Mouse (Mus musculus) heart, embryonic 16.5 days (tissue): Measurements from ENCODE around the gene Daxx. TPM values are rescaled to one million over a fixed set of nuclear protein-coding genes. Genes with fewer than 3 reads are reported as not detected.

Source experiments
- ATAC-seq: fragments of 200-750 bp; cut with Nextera tagmentation; replicated peaks from 2 replicates; pipeline ENCODE4 v1.8.0; 2017; ENCODE audit warnings: moderate number of reproducible peaks; ENCODE audit not compliant: insufficient read depth, low FRiP score; ENCODE audit errors: extremely low read depth
- H3K27ac ChIP-seq: fragments of 300-500 bp; sonication (generic); 2 replicates; pipeline ENCODE4 v1.5.1; 2014; ENCODE audit warnings: mild to moderate bottlenecking, low read length, control low read depth, moderate library complexity
- H3K27me3 ChIP-seq: fragments of 300-500 bp; sonication (generic); 2 replicates; pipeline ENCODE4 v1.6.1; 2014; ENCODE audit warnings: low read length, mixed read lengths; ENCODE audit not compliant: control insufficient read depth, insufficient read depth
- H3K36me3 ChIP-seq: fragments of 300-500 bp; sonication (generic); 2 replicates; pipeline ENCODE4 v1.6.1; 2014; ENCODE audit not compliant: control insufficient read depth, insufficient read depth
- H3K4me1 ChIP-seq: fragments of 300-500 bp; sonication (generic); 2 replicates; pipeline ENCODE4 v1.6.1; 2014; ENCODE audit warnings: low read length, mixed read lengths; ENCODE audit not compliant: control insufficient read depth, insufficient read depth
- H3K4me2 ChIP-seq: fragments of 300-500 bp; sonication (generic); 2 replicates; pipeline ENCODE4 v1.6.1; 2014; ENCODE audit warnings: low read depth, mild to moderate bottlenecking, control low read depth, low read length
- H3K4me3 ChIP-seq: fragments of 300-500 bp; sonication (generic); 2 replicates; pipeline ENCODE4 v1.5.1; 2014; ENCODE audit warnings: mild to moderate bottlenecking, control low read depth, low read length
- H3K9ac ChIP-seq: fragments of 300-500 bp; sonication (generic); 2 replicates; pipeline ENCODE4 v1.6.1; 2014; ENCODE audit warnings: low read length, control low read depth
- H3K9me3 ChIP-seq: fragments of 300-500 bp; sonication (generic); replicated peaks from 2 replicates; pipeline ENCODE4 v1.6.1; 2016; ENCODE audit warnings: low read length; ENCODE audit not compliant: control insufficient read depth
- WGBS: fragments of 180-500 bp; shearing (Covaris S2); extraction: QIAGEN DNeasy Blood & Tissue Kit; methylation state at CpG from one replicate; pipeline ENCODE4 v1.1.7; 2014; 5-methylcytosine and 5-hydroxymethylcytosine counted together
- polyA plus RNA-seq: library from polyadenylated mRNA; unstranded; fragments of >200 nt; fragmentation: Nextera tagmentation; extraction: Ambion mirVana; gene quantifications from 2 replicates; pipeline ENCODE4 v1.2.1, GENCODE M21; 2015

The Daxx gene
- polyA plus RNA-seq, 1 experiment from 2014 or later = 39.4 TPM

DNA sequence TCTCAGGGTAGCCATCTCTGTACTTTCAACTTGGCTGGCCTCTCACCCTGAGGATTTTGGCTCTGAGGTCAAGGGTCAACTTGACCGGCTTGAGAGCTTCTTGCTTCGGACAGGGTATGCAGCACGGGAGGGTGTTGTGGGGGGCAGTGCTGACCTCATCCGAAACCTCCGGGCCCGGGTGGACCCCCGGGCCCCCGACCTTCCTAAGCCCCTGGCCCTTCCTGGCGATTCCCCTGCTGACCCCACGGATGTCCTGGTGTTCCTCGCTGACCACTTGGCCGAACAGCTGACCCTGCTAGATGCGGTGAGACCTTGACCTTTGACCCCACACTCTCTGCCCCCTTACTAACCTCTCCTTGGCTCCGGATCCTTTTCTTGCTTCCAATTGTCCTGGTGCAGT lies 23.2 kb downstream of the Daxx start:
- peaks cover 16% of the 10 kb centered on the region for H3K4me1 ChIP-seq
- no peak overlapping the region for H3K4me2 ChIP-seq
- no peak overlapping the region for H3K9ac ChIP-seq
- no peak for ATAC-seq
- H3K4me3 ChIP-seq = no peak overlapping the region
- WGBS = 92% methylated on average over 14 of the region's 14 CpGs
- no peaks in the 10 kb centered on the region for H3K27me3 ChIP-seq
- H3K9me3 ChIP-seq = no peaks in the 10 kb centered on the region
- peaks cover 23% of the 10 kb centered on the region for H3K36me3 ChIP-seq
- no peak overlapping the region for H3K27ac ChIP-seq

DNA sequence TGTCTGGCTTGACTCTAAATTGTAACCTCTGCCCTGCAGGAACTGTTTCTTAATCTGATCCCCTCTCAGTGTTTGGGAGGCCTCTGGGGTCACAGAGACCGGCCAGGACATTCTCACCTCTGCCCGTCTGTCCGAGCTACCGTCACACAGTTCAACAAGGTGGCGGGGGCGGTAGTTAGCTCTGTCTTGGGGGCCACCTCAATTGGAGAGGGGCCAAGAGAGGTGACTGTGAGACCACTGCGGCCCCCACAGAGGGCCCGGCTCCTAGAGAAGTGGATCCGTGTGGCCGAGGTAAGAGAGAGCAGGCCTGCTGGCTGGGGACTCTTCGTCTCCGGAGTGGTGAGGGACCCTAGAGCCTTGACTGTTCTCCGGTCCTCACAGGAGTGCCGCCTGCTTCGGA lies 23.8 kb downstream of the Daxx start:
- ATAC-seq = no peak
- Histone ChIP-seq H3K9ac (no peak overlapping the region), H3K36me3 (peaks cover 23% of the 10 kb centered on the region)

DNA sequence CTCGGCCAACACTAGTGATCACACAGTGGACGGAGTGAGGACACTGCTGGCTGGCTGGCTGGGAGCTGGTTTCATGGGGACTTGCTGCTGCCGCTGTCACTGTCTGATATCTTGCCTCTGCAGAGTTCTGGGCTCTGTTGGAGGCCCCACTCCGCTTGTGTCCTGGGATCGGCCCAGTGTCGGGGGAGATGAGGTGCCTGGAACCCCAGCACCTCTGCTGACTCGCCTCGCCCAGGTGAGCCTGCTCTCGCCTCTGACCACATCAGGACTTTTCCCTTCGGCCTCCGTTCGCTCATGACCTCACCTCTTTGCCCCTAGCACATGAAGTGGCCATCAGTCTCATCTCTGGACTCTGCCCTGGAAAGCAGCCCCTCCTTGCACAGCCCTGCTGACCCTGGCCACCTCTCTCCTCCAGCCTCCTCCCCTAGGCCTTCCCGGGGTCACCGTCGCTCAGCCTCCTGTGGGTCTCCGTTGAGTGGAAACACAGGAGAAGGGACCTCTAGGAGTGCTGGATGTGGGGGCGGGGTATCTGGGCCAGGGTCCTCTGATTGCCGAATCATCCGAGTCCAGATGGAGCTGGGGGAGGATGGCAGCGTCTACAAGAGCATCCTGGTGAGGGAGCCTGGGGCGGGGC lies 26.3 kb downstream of the Daxx start:
- Histone ChIP-seq H3K36me3 (peaks cover 23% of the 10 kb centered on the region), H3K27ac (no peak overlapping the region), H3K9me3 (no peaks in the 10 kb centered on the region), H3K27me3 (no peaks in the 10 kb centered on the region), H3K4me1 (peaks cover 15% of the 10 kb centered on the region), H3K9ac (no peak overlapping the region), H3K4me3 (no peak overlapping the region), H3K4me2 (no peak overlapping the region)
- ATAC-seq = no peak
- WGBS = 86% methylated on average over 21 of the region's 21 CpGs

More for the DNA sequence above, 23.8 kb downstream of the Daxx start:
- no peak overlapping the region for H3K27ac ChIP-seq
- no peak overlapping the region for H3K4me2 ChIP-seq
- 91% methylated on average over 15 of the region's 15 CpGs for WGBS
- no peaks in the 10 kb centered on the region for H3K27me3 ChIP-seq
- H3K4me1 ChIP-seq = peaks cover 16% of the 10 kb centered on the region
- no peaks in the 10 kb centered on the region for H3K9me3 ChIP-seq
- no peak overlapping the region for H3K4me3 ChIP-seq

DNA sequence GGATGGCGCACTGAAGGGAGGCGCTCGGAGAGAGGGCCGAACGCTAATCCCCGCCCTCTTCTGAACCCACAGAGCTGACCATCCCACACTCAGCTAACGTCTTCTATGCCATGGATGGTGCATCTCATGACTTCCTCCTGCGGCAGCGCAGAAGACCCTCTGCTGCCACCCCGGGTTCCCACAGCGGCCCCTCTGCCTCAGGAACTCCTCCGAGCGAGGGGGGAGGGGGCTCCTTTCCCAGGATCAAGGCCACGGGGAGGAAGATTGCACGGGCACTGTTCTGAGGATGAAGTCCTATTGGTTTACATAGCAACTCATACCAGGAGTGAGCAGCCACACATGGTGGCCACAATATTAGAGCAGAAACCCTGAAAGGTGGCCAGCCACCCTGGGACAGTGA lies 27.8 kb downstream of the Daxx start:
- H3K4me2 ChIP-seq = no peak overlapping the region
- H3K9me3 ChIP-seq = no peaks in the 10 kb centered on the region
- no peak overlapping the region for H3K27ac ChIP-seq
- no peak for ATAC-seq
- H3K4me1 ChIP-seq = peaks cover 15% of the 10 kb centered on the region
- no peak overlapping the region for H3K9ac ChIP-seq
- no peak overlapping the region for H3K4me3 ChIP-seq
- no peaks in the 10 kb centered on the region for H3K27me3 ChIP-seq
- WGBS = 79% methylated on average over 15 of the region's 15 CpGs
- H3K36me3 ChIP-seq = peaks cover 23% of the 10 kb centered on the region

DNA sequence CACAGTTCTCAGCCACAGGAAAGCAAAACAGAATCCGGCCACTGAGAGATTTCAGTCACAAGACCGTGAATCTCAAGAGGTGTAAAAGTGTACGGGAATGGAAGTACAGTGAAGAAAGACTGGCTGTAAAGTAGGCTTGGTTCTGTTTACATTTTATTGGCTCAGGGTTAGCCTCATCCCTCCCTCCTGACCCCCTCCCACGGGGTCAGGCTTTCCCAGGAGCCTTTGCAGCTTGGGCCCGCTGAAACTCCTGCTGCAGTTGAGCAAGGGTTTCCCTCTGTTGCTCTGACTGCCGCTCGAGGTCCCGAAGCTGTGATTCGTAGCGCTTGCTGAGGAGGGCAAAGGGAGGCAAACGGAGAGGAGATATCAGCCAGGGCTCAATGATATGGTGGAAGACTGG lies 29.6 kb downstream of the Daxx start:
- Histone ChIP-seq H3K9me3 (no peaks in the 10 kb centered on the region), H3K4me2 (no peak overlapping the region), H3K27ac (no peak overlapping the region), H3K9ac (no peak overlapping the region), H3K36me3 (peaks cover 20% of the 10 kb centered on the region), H3K27me3 (no peaks in the 10 kb centered on the region), H3K4me3 (no peak overlapping the region), H3K4me1 (peaks cover 15% of the 10 kb centered on the region)
- no peak for ATAC-seq
- 78% methylated on average over 11 of the region's 11 CpGs for WGBS

DNA sequence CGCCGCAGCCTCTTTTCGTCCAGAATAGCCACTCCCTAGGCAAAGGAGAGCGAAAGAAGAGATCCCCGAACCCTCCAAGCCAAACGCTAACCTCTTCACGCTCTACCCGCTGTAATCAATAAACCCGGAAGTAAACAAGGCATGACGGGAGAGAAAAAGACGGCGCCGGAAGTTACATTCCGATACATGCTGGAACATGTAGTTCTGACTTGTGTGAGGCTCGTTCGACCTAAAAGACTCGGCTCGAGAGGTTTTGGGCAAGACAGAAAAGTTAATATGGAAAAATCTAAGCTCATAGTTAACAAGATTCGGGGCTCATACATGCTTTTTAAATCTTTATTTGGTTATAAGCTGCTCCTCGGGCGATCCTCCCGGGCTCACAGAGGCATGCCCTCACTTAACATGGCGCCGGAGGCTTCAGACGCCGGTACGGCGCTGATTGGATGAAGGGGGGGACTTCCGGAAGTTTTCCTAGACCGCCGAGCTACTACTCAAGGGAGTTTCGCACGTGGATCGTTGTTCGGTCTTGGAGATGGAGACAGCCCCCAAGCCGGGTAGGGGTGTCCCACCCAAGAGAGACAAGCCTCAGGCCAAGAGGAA lies 31.1 kb downstream of the Daxx start, which contains the start of the genes Pfdn6 and Wdr46:
Pfdn6 (minus strand) TSS at position 138 of the 600 bp plus-strand sequence.
Wdr46 (plus strand) TSS at position 455 of the 600 bp plus-strand sequence.
- Histone ChIP-seq H3K9ac (peak within 1 kb of the TSS; percentile 89), H3K4me1 (peaks cover 15% of the 10 kb centered on the region), H3K36me3 (peaks cover 26% of the 10 kb centered on the region), H3K4me3 (peak within 1 kb of the TSS; percentile 87), H3K27me3 (no peaks in the 10 kb centered on the region), H3K27ac (0 out of 2 replicates have a peak within 1 kb of the TSS, but pooled peaks have one; percentile 44), H3K9me3 (no peaks in the 10 kb centered on the region), H3K4me2 (peak within 1 kb of the TSS; percentile 77)
- WGBS = under 1% methylated on average over 36 of the region's 36 CpGs
- peak; percentile 88 for ATAC-seq

GRCm38 (mm10) chr17:33940981-33941380 lies 31.8 kb downstream of the Daxx start:
- peaks cover 15% of the 10 kb centered on the region for H3K4me1 ChIP-seq
- no peak overlapping the region for H3K27ac ChIP-seq
- H3K9me3 ChIP-seq = no peaks in the 10 kb centered on the region
- peak overlapping the region; percentile 77 for H3K4me2 ChIP-seq
- H3K36me3 ChIP-seq = peaks cover 20% of the 10 kb centered on the region
- peak overlapping the region; percentile 89 for H3K9ac ChIP-seq
- H3K4me3 ChIP-seq = peak overlapping the region; percentile 87
- ATAC-seq = 0 out of 2 replicates have a peak, but pooled peaks have one; percentile 12
- no peaks in the 10 kb centered on the region for H3K27me3 ChIP-seq
- WGBS = under 1% methylated on average over 26 of the region's 26 CpGs

DNA sequence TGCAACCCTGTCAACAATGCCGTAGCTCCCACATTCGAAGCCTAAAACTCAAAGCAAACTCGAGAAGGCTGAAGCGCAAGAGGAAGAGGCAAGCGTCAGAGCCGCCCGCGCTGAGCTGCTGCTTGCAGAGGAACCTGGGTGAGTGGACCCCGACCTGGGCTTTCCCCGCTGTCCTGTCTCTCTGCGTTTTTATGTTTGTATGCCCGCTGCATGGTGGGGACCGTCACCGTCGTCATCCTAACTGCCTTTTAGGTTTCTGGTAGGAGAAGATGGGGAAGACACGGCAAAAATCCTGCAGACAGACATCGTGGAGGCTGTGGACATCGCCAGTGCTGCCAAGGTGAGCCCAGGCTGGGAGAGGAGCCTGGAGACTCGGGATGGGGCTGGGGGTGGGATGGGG lies 32.2 kb downstream of the Daxx start:
- no peak for ATAC-seq
- peak overlapping the region; percentile 77 for H3K4me2 ChIP-seq
- H3K4me3 ChIP-seq = peak overlapping the region; percentile 87
- H3K4me1 ChIP-seq = peaks cover 15% of the 10 kb centered on the region
- WGBS = 48% methylated on average over 19 of the region's 19 CpGs
- no peaks in the 10 kb centered on the region for H3K27me3 ChIP-seq
- H3K9me3 ChIP-seq = no peaks in the 10 kb centered on the region
- H3K36me3 ChIP-seq = peaks cover 19% of the 10 kb centered on the region
- H3K9ac ChIP-seq = peak overlapping the region; percentile 89
- no peak overlapping the region for H3K27ac ChIP-seq

- 92% methylated on average over 15 of the region's 15 CpGs for WGBS
- H3K36me3 ChIP-seq = peaks cover 19% of the 10 kb centered on the region
Measured at GRCm38 (mm10) chr17:33943454-33943853, 34.2 kb downstream of the Daxx start.

More at GRCm38 (mm10) chr17:33943454-33943853, 34.2 kb downstream of the Daxx start:
- H3K4me2 ChIP-seq = no peak overlapping the region
- H3K9ac ChIP-seq = no peak overlapping the region
- H3K27ac ChIP-seq = no peak overlapping the region
- H3K4me1 ChIP-seq = peaks cover 15% of the 10 kb centered on the region
- no peaks in the 10 kb centered on the region for H3K27me3 ChIP-seq
- no peak for ATAC-seq
- no peaks in the 10 kb centered on the region for H3K9me3 ChIP-seq
- H3K4me3 ChIP-seq = no peak overlapping the region
